Mouse (Mus musculus): ENCODE results near the gene Pxt1.

GRCm38 (mm10) chr17:28953251-28953650, 9.6 kb upstream of the Pxt1 start:
- TF ChIP-seq EP300 (IDR thresholded peaks at IDR 0.05; ENCODE audit: low read depth) = no peak
- no peak for TF ChIP-seq CTCF (IDR thresholded peaks at IDR 0.05; ENCODE audit: low read depth)

All from liver, embryonic 14.5 days (tissue).